8 mouse cellular contexts compared by ENCODE assay signal in the genomic region with DNA sequence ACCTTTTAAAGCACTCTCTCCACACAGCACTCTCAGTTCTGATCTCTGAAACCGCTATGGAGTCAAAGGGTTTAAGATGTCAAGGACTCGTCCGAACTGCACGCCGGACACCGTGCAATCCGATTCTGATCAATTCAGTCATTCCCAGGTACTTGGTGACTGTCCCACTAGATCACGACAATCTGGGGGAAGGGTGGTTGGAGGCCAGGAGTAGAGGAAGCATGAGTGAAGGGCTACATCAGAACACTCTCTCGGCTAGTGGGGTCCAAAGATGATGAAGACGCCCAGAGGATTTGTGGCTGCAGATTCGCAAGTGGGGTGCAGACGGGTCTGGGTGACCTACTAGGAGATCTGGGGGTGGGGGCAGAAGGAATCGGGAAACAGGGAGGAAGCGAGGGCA. TPM values are rescaled to one million over a fixed set of nuclear protein-coding genes. Genes with fewer than 3 reads are reported as not detected.
DNase-seq lines count a peak whose midpoint lies in the region; ATAC-seq and TF ChIP-seq lines count a peak whose summit lies in the region.

No protein-coding gene starts in this region.

- no peaks in the 10 kb centered on the region for H3K9me3 ChIP-seq in lung, postnatal 0 days (ENCODE audit: low read length)
- H3K9me3 ChIP-seq in embryonic facial prominence, embryonic 13.5 days, result no peaks in the 10 kb centered on the region
- H3K9me3 ChIP-seq in hindbrain, embryonic 13.5 days, result no peaks in the 10 kb centered on the region
- no peaks in the 10 kb centered on the region for H3K9me3 ChIP-seq in midbrain, embryonic 13.5 days

- peak; percentile 4; the same call in 1 of the 2 replicates for TF ChIP-seq EP300 in lung, postnatal 0 days (IDR thresholded peaks at IDR 0.05)

- no peaks in the 10 kb centered on the region for H3K36me3 ChIP-seq in lung, postnatal 0 days (ENCODE audit: insufficient read depth, low read length)
- 0 out of 2 replicates have a peak, but pooled peaks cover 4% of the 10 kb centered on the region for H3K36me3 ChIP-seq in embryonic facial prominence, embryonic 13.5 days
- H3K36me3 ChIP-seq in hindbrain, embryonic 13.5 days, result no peaks in the 10 kb centered on the region
- no peaks in the 10 kb centered on the region for H3K36me3 ChIP-seq in midbrain, embryonic 13.5 days

- no peak for DNase-seq in lung, postnatal 0 days (ENCODE audit: low spot score)
- no peak for DNase-seq in lung, adult 18-20 months
- no peak for DNase-seq in adrenal gland, postnatal 25 days
- no peak for DNase-seq in spleen, postnatal 36 days (ENCODE audit: low spot score in 2 of 2)
- DNase-seq in frontal cortex, postnatal 36 days (ENCODE audit: low spot score in 2 of 2), result no peak

- H3K4me2 ChIP-seq in lung, postnatal 0 days (replicated peaks; ENCODE audit: low read depth, low read length), result peak overlapping the region; percentile 66
- peak overlapping the region; percentile 86 for H3K4me2 ChIP-seq in embryonic facial prominence, embryonic 13.5 days
- peak overlapping the region; percentile 89 for H3K4me2 ChIP-seq in hindbrain, embryonic 13.5 days
- peak overlapping the region; percentile 94 for H3K4me2 ChIP-seq in midbrain, embryonic 13.5 days (replicated peaks)

- no peaks in the 10 kb centered on the region; the same call in 1 of the 2 replicates for H3K27me3 ChIP-seq in lung, postnatal 0 days (replicated peaks; ENCODE audit: insufficient read depth, low read length)
- H3K27me3 ChIP-seq in embryonic facial prominence, embryonic 13.5 days, result peaks cover 14% of the 10 kb centered on the region; the same call in 1 of the 2 replicates
- H3K27me3 ChIP-seq in hindbrain, embryonic 13.5 days, result peaks cover 11% of the 10 kb centered on the region
- peaks cover 18% of the 10 kb centered on the region for H3K27me3 ChIP-seq in midbrain, embryonic 13.5 days

- peak overlapping the region; percentile 91; the same call in 1 of the 2 replicates for H3K27ac ChIP-seq in lung, postnatal 0 days (ENCODE audit: low read length)
- H3K27ac ChIP-seq in embryonic facial prominence, embryonic 13.5 days, result peak overlapping the region; percentile 93
- peak overlapping the region; percentile 85 for H3K27ac ChIP-seq in hindbrain, embryonic 13.5 days
- peak overlapping the region; percentile 83; the same call in 1 of the 2 replicates for H3K27ac ChIP-seq in midbrain, embryonic 13.5 days

- no peak overlapping the region; the same call in 1 of the 2 replicates for H3K9ac ChIP-seq in lung, postnatal 0 days (replicated peaks; ENCODE audit: low read depth)
- peak overlapping the region; percentile 87 for H3K9ac ChIP-seq in embryonic facial prominence, embryonic 13.5 days
- H3K9ac ChIP-seq in hindbrain, embryonic 13.5 days, result peak overlapping the region; percentile 86
- peak overlapping the region; percentile 82 for H3K9ac ChIP-seq in midbrain, embryonic 13.5 days (replicated peaks)

- peak overlapping the region; percentile 48 for H3K4me3 ChIP-seq in lung, postnatal 0 days (ENCODE audit: low read depth, low read length)
- H3K4me3 ChIP-seq in embryonic facial prominence, embryonic 13.5 days, result peak overlapping the region; percentile 76
- H3K4me3 ChIP-seq in hindbrain, embryonic 13.5 days, result peak overlapping the region; percentile 75
- H3K4me3 ChIP-seq in midbrain, embryonic 13.5 days (replicated peaks), result peak overlapping the region; percentile 69

- no peaks in the 10 kb centered on the region; the same call in 1 of the 2 replicates for H3K4me1 ChIP-seq in lung, postnatal 0 days (ENCODE audit: insufficient read depth, low read depth, low read length)
- H3K4me1 ChIP-seq in embryonic facial prominence, embryonic 13.5 days, result peaks cover 11% of the 10 kb centered on the region; the same call in 1 of the 2 replicates
- H3K4me1 ChIP-seq in hindbrain, embryonic 13.5 days (replicated peaks), result peaks cover 24% of the 10 kb centered on the region
- peaks cover 26% of the 10 kb centered on the region for H3K4me1 ChIP-seq in midbrain, embryonic 13.5 days (replicated peaks)

- no peak for ATAC-seq in lung, postnatal 0 days
- ATAC-seq in embryonic facial prominence, embryonic 13.5 days (ENCODE audit: insufficient number of reproducible peaks, insufficient read depth, low FRiP score, low TSS enrichment, low read depth), result no peak
- no peak for ATAC-seq in hindbrain, embryonic 13.5 days (ENCODE audit: low FRiP score)
- ATAC-seq in midbrain, embryonic 13.5 days, result 0 out of 2 replicates have a peak, but pooled peaks have one; percentile 0

- 9% methylated on average over 14 of the region's 14 CpGs for WGBS in lung, postnatal 0 days
- WGBS in embryonic facial prominence, embryonic 13.5 days, result 4% methylated on average over 14 of the region's 14 CpGs
- WGBS in hindbrain, embryonic 13.5 days, result 9% methylated on average over 14 of the region's 14 CpGs
- WGBS in midbrain, embryonic 13.5 days, result 10% methylated on average over 14 of the region's 14 CpGs

- no peak for TF ChIP-seq CTCF in lung, postnatal 0 days (IDR thresholded peaks at IDR 0.05)

RNA-seq across cellular contexts. Expression of a gene that starts 1.5 kb away (rescaled TPM):
- polyA plus RNA-seq in lung, postnatal 0 days (2015; fragmentation: Nextera tagmentation; extraction: Ambion mirVana), result 8.2 and 9.7 TPM in 2 replicates
- 34.8 and 42.7 TPM in 2 replicates for polyA plus RNA-seq in embryonic facial prominence, embryonic 13.5 days (2015; fragmentation: Nextera tagmentation; extraction: Ambion mirVana)
- polyA plus RNA-seq in hindbrain, embryonic 13.5 days (2015; fragmentation: Nextera tagmentation; extraction: Ambion mirVana), result 9.1 and 16.1 TPM in 2 replicates
- 8.0 and 10.6 TPM in 2 replicates for polyA plus RNA-seq in midbrain, embryonic 13.5 days (2015; fragmentation: Nextera tagmentation; extraction: Ambion mirVana)
- 38.4 and 42.5 TPM in 2 replicates for total RNA-seq in adrenal gland, postnatal 25 days (2021)
